Mouse (Mus musculus): Measurements from ENCODE around the gene P2rx7. TPM values are rescaled to one million over a fixed set of nuclear protein-coding genes. Genes with fewer than 3 reads are reported as not detected.

P2rx7 gene
- total RNA-seq, 2 experiments from 2014 or later: 8.4 to 9.8 TPM

DNA sequence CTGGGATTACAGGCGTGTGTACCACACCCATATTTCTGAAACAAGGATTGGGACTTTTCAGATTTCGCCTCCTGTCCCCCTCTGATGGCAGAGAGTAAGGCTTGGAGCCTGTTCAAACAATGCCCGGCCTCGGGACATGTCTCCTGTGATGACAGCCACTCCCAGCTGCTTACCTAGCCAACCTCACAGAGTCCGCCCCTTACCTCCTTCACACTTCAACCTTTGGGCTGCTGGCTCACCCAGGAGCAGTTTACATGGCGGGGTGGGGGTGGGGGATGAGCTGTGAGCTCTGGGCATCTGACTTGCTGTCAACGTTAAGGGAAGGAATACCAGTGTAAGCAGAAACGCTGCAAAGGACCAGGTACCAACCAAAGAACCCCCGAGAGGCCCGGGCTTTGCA lies 87.1 kb downstream of the P2rx7 start:
- DNase-seq (ENCODE audit: low spot score in 2 of 2): no peak
- H3K4me3 ChIP-seq: no peak overlapping the region
- no peak overlapping the region for H3K27ac ChIP-seq
- TF ChIP-seq CTCF (conservative IDR thresholded peaks at IDR 0.05): no peak

DNA sequence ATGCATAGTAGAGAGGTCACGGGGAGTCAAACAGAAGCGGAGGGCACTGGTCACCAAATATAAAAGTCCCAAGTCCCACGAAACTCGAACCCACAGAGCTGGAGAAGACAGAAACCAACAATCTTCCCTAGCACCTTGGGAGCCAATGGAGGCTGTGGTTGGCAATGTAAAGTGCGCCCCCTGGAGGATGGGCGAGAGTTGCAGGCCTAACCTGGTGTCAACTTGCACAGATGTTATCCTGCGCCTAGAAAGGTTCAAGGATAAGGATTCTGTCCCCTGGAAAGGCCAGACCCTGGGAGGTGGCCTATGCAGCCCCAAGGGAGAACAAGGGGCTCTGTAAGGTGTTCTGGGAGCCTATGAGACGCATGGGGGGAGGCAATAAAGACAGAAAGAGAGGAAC lies 87.6 kb downstream of the P2rx7 start:
- peak; percentile 92 for TF ChIP-seq CTCF (conservative IDR thresholded peaks at IDR 0.05)
- peak; percentile 36 to 74 for DNase-seq (ENCODE audit: low spot score in 2 of 2)
- H3K4me3 ChIP-seq: no peak overlapping the region
- H3K27ac ChIP-seq: no peak overlapping the region

DNA sequence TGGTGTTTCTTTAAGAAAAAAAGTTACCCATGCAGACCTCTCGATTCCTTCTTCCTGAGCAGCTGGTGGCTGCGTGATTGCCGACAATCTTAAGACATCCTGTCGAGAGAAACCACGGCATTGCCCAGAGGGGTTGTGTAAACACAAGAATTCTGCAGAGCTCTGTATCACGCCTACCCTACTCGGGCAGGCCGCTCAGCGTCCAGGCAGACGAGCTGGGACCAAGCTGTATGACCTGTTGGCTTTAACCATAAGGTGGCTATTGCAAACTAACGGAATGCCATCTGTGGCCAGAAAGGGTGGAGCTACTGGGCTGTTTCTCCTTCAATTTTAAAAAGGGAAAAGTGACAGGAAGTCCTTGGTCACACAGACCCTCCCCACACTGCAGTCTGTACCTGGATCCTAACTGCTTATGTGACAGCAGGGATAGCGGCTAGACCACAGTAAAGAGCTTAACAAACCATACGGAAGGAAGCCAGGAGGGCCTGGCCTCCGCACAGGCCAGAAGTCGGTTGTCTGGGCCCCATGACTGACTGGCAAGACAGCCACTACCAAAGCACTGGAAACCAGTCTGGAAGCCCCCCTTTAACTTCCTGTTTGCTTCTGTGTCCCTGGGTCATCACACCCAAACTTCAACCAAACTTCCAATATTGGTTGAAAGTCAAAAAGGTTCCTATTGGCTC lies 88.4 kb downstream of the P2rx7 start:
- H3K27ac ChIP-seq: peak overlapping the region; percentile 24; the same call in 1 of the 2 replicates
- no peak overlapping the region for H3K4me3 ChIP-seq
- no peak for DNase-seq (ENCODE audit: low spot score in 2 of 2)
- TF ChIP-seq CTCF (conservative IDR thresholded peaks at IDR 0.05): no peak

DNA sequence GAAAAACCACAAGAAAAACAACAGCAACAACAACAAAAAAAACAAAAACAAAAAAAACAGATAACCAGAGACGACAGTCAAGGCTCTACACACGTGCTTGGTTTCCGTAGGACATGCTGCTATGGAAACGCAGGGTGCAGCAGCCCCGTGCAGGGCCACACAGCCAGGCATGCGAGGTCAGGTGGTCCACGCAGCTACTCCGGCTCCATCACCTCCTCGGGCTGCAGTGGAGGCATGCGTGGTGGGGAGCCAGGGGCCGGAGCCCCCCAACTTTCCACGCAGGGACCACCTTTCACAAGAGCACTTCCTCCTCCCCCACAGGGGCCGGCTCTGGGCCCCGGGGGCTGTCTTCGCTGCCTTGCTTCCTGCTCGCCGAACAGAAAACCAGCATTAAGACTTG lies 90.2 kb downstream of the P2rx7 start:
- DNase-seq (ENCODE audit: low spot score in 2 of 2): no peak
- no peak for TF ChIP-seq CTCF (conservative IDR thresholded peaks at IDR 0.05)

DNA sequence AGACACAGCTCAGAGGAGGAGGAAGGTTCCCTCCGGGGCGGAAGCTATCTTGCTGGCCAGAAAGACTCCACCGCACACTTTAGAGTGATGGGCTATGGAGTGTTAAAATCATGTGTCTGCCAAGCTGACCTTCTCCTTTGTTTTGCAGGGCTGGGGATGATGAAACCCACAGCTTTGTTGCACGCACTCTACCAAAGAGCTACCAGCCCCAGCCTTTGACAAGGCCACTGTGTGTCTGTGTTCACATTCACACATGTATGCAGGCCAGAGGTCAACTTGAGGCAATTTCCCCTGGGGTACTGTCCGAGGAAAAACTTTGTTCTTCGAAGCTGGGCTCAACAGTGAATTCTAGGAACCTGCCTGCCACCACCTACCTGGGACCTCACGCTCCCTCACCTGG lies 92.1 kb downstream of the P2rx7 start:
- Histone ChIP-seq H3K27ac (no peak overlapping the region), H3K4me3 (no peak overlapping the region)
- no peak for DNase-seq (ENCODE audit: low spot score in 2 of 2)
- TF ChIP-seq CTCF (conservative IDR thresholded peaks at IDR 0.05): no peak

More for the DNA sequence above, 90.2 kb downstream of the P2rx7 start:
- H3K27ac ChIP-seq: no peak overlapping the region
- no peak overlapping the region for H3K4me3 ChIP-seq

DNA sequence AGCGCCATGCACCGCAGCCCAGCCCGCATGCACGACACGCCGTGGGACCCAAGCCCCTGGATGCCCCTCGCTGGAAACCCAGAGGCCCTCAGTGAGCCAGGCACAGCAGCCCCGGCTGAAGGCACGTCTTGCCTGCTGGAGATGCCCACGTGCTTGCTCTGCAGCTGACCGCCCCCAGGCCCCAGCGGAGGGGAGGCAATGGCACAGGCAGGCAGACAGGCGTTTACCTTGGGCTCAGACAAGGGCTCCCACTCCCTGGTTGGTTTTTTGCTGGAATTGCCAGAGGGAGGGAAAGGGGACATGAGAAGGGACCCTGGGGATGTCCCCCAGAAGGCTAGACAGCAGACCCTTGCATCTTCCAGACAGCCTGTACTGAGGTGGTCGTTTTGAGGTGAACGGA lies 93.0 kb downstream of the P2rx7 start:
- no peak for TF ChIP-seq CTCF (conservative IDR thresholded peaks at IDR 0.05)
- H3K27ac ChIP-seq: no peak overlapping the region
- no peak overlapping the region for H3K4me3 ChIP-seq
- DNase-seq (ENCODE audit: low spot score in 2 of 2): no peak

Small RNA genes lying within 50 kb of the gene (microRNA-seq; reads per million reads assigned to microRNA genes)
- gene Mir8115: 0 to 0.92 reads per million in 2 experiments

Other genes starting within 250 kb of the P2rx7 start
- gene Anapc7, start 222.2 kb upstream of the P2rx7 start, total RNA-seq (2021): 10 to 100 TPM; 32.9 to 33.2 TPM
- gene Atp2a2, start 141.7 kb upstream of the P2rx7 start, total RNA-seq (2021): 100 to 1,000 TPM; 588 to 630 TPM
- 10 to 100 TPM; 36.0 to 38.4 TPM for gene Ift81, start 29.4 kb upstream of the P2rx7 start, total RNA-seq (2021)
- gene P2rx4, start 63.6 kb downstream of the P2rx7 start, total RNA-seq (2021): 10 to 100 TPM; 11.4 to 15.0 TPM
- gene Camkk2, start 135.5 kb downstream of the P2rx7 start, total RNA-seq (2021): 100 to 1,000 TPM; 104 to 109 TPM
- 100 to 1,000 TPM; 216 to 217 TPM for gene Anapc5, start 177.4 kb downstream of the P2rx7 start, total RNA-seq (2021)
- gene Rnf34, start 206.1 kb downstream of the P2rx7 start, total RNA-seq (2021): 10 to 100 TPM; 53.7 to 54.1 TPM